Mouse (Mus musculus): ENCODE measurements around the gene Avpi1. TPM values are rescaled to one million over a fixed set of nuclear protein-coding genes. Genes with fewer than 3 reads are reported as not detected.

The Avpi1 gene
- polyA plus RNA-seq, 1 experiment, result 44.7 TPM

DNA sequence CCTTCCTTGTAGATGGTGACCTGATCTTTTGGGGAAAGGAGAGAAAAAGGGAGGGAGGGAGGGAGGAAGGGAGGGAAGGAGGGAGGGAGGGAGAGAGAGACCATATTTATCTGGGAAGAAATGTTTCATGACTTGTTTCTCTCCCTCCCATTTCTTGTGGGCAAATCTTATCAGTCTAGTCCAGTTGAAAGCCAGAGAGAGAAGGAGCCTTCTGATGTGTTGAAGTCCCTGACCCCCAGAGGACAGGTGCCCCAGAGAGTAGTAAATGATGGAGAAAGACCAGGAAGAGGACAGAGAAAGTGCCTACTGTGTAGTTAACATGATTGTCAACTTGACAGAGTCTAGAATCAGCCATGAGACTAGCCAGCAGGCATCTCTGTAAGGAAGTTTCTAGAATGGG is 6.2 kb upstream of the Avpi1 start:
- H3K27ac ChIP-seq (ENCODE audit: insufficient read depth, low read length), result peak overlapping the region; percentile 91
- TF ChIP-seq POLR2A (IDR thresholded peaks at IDR 0.05; ENCODE audit: insufficient read depth, low read length), result no peak
- no peak for TF ChIP-seq CTCF (IDR thresholded peaks at IDR 0.05; ENCODE audit: low read depth, low read length)
- no peak for TF ChIP-seq EP300 (IDR thresholded peaks at IDR 0.05; ENCODE audit: insufficient read depth, low read depth, low read length)
- no peaks in the 10 kb centered on the region for H3K36me3 ChIP-seq (ENCODE audit: control insufficient read depth, insufficient read depth, low read length, poor library complexity, severe bottlenecking)
- H3K4me3 ChIP-seq (ENCODE audit: low read depth, low read length), result no peak overlapping the region
- H3K4me1 ChIP-seq (ENCODE audit: control insufficient read depth, insufficient read depth, low read length), result peaks cover 2% of the 10 kb centered on the region
- peak overlapping the region; percentile 28; the same call in 1 of the 2 replicates for H3K9ac ChIP-seq (ENCODE audit: low read depth, poor library complexity, severe bottlenecking)
- no peaks in the 10 kb centered on the region for H3K9me3 ChIP-seq (replicated peaks; ENCODE audit: control insufficient read depth, insufficient read depth, low read length, poor library complexity, severe bottlenecking)
- no peaks in the 10 kb centered on the region for H3K27me3 ChIP-seq (ENCODE audit: control insufficient read depth, insufficient read depth, low read length, poor library complexity, severe bottlenecking)

DNA sequence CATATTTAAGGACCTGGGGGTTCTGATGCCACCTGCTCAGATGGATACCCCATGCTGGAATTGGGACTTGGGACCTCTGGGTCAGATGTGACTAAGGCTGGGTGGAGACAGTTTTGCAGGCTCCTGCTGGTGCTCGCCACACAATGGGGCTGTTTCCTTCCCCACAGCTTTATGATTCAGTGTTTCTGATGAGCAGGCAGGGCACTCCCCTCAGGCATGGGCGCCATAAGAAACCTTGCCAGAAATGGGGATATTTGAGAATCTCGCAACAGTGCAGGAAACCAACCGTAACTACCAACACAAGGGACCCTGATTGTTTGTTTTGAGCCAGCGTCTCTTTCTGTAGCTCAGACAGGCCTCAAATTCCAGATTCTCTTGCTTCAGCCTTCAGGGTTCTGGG is 2.2 kb upstream of the Avpi1 start:
- TF ChIP-seq POLR2A (IDR thresholded peaks at IDR 0.05; ENCODE audit: insufficient read depth, low read length) (no peak), CTCF (IDR thresholded peaks at IDR 0.05; ENCODE audit: low read depth, low read length) (no peak), EP300 (IDR thresholded peaks at IDR 0.05; ENCODE audit: insufficient read depth, low read depth, low read length) (no peak)
- Histone ChIP-seq H3K27me3 (ENCODE audit: control insufficient read depth, insufficient read depth, low read length, poor library complexity, severe bottlenecking) (no peaks in the 10 kb centered on the region), H3K36me3 (ENCODE audit: control insufficient read depth, insufficient read depth, low read length, poor library complexity, severe bottlenecking) (no peaks in the 10 kb centered on the region), H3K9me3 (replicated peaks; ENCODE audit: control insufficient read depth, insufficient read depth, low read length, poor library complexity, severe bottlenecking) (no peaks in the 10 kb centered on the region), H3K4me3 (ENCODE audit: low read depth, low read length) (no peak overlapping the region), H3K9ac (ENCODE audit: low read depth, poor library complexity, severe bottlenecking) (no peak overlapping the region), H3K4me1 (ENCODE audit: control insufficient read depth, insufficient read depth, low read length) (peaks cover 3% of the 10 kb centered on the region), H3K27ac (ENCODE audit: insufficient read depth, low read length) (peak overlapping the region; percentile 97)

DNA sequence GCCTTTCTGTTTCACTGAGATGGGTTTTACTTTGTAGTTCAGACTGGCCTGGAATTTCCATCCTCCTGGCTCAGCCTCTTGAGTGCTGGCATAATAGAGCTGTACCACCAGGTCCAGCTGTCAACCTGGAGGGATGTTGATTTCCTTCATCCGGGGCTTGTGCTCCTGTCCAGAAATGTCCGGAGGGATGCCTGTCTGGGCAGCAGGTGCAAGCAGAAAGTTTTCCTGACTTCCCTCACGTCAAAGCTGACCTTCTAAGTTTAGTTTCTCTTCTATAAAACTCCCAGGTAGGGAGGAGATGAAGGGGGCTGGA is 1.4 kb upstream of the Avpi1 start:
- peaks cover 4% of the 10 kb centered on the region; the same call in 1 of the 2 replicates for H3K36me3 ChIP-seq (ENCODE audit: control insufficient read depth, insufficient read depth, low read length, poor library complexity, severe bottlenecking)
- peak overlapping the region; percentile 97 for H3K27ac ChIP-seq (ENCODE audit: insufficient read depth, low read length)
- TF ChIP-seq CTCF (IDR thresholded peaks at IDR 0.05; ENCODE audit: low read depth, low read length) (no peak), POLR2A (IDR thresholded peaks at IDR 0.05; ENCODE audit: insufficient read depth, low read length) (no peak)
- H3K4me3 ChIP-seq (ENCODE audit: low read depth, low read length), result no peak overlapping the region
- H3K27me3 ChIP-seq (ENCODE audit: control insufficient read depth, insufficient read depth, low read length, poor library complexity, severe bottlenecking), result no peaks in the 10 kb centered on the region
- peak overlapping the region; percentile 41; the same call in 1 of the 2 replicates for H3K9ac ChIP-seq (ENCODE audit: low read depth, poor library complexity, severe bottlenecking)
- no peaks in the 10 kb centered on the region for H3K9me3 ChIP-seq (replicated peaks; ENCODE audit: control insufficient read depth, insufficient read depth, low read length, poor library complexity, severe bottlenecking)
- peaks cover 6% of the 10 kb centered on the region for H3K4me1 ChIP-seq (ENCODE audit: control insufficient read depth, insufficient read depth, low read length)

DNA sequence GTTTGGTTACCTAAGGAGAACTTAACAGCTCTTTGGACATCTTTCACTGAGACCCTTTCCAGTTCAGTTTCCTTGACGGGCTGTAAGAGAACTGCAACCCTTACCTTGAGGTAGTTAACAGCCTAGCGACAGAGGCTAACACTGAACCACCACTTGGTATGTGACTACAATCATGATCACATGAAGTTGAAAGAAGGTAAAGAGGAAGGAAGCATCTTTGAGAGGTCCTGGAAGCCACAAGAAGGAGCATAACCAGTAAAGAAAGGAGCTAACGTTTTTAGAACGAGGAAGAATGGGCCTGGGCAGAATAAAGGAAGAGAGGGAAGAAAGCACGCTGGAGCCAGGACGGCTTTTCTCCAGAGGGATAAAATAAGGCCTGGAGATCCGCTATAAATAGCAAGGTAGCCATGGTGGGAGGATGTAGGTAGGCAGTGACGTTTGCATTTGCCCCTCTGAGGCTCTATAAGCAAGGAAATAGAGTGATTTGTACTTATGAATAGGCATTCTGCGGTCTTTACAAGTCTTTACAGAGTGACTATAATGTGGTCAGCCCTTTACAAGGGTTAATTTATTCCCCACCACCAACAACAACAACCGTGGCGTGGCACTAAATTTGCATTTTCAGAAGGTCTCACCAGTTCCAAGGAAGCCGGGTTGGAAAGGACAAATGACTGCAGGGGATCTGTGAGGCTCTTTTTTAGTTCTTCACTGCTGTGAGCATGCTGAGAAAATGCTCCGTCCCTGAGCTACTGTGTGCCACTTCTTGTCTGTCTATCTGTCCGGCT is 842 bp upstream of the Avpi1 start:
- peak overlapping the region; percentile 41 for H3K9ac ChIP-seq (ENCODE audit: low read depth, poor library complexity, severe bottlenecking)
- no peak overlapping the region; the same call in 1 of the 2 replicates for H3K4me3 ChIP-seq (ENCODE audit: low read depth, low read length)
- H3K27me3 ChIP-seq (ENCODE audit: control insufficient read depth, insufficient read depth, low read length, poor library complexity, severe bottlenecking), result no peaks in the 10 kb centered on the region
- peaks cover 6% of the 10 kb centered on the region for H3K4me1 ChIP-seq (ENCODE audit: control insufficient read depth, insufficient read depth, low read length)
- peaks cover 4% of the 10 kb centered on the region; the same call in 1 of the 2 replicates for H3K36me3 ChIP-seq (ENCODE audit: control insufficient read depth, insufficient read depth, low read length, poor library complexity, severe bottlenecking)
- H3K27ac ChIP-seq (ENCODE audit: insufficient read depth, low read length), result peak overlapping the region; percentile 97
- no peak for TF ChIP-seq EP300 (IDR thresholded peaks at IDR 0.05; ENCODE audit: insufficient read depth, low read depth, low read length)
- H3K9me3 ChIP-seq (replicated peaks; ENCODE audit: control insufficient read depth, insufficient read depth, low read length, poor library complexity, severe bottlenecking), result no peaks in the 10 kb centered on the region

DNA sequence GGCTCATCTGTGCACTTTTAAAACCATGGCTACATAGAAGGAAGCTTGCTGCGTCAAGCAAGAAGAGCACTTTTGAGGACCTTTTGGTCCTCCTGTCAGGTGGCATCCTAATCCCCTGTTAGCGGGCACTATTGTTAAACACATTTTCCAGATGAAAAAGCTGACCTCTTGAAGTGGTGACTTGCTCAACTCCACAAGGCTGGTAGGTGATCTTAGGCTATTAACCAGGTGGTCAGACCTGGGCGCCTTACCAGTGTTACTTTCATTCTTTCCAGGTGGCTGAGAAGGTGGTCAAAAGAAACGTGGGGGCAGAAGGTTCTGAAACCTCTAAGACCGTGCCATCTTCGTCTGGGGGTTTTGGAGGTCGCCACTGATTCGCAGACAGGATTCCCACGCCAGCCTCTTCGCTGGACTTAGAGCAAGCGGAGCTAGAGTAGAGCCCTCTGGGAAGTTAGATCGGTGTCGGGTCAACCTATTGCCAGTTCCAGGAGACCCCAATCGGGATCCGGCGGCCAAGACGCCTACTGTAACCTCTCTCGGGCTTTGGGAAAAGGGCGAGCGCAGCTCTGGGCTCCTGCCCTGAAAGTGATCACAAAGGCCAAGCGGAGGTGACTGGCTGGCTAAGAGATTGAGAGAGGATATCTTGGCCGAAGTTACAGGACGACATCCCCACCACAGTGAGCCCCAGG is 663 bp downstream of the Avpi1 start:
- H3K9ac ChIP-seq (ENCODE audit: low read depth, poor library complexity, severe bottlenecking), result peak overlapping the region; percentile 86
- no peak for TF ChIP-seq POLR2A (IDR thresholded peaks at IDR 0.05; ENCODE audit: insufficient read depth, low read length)
- TF ChIP-seq EP300 (IDR thresholded peaks at IDR 0.05; ENCODE audit: insufficient read depth, low read depth, low read length), result no peak
- no peak for TF ChIP-seq CTCF (IDR thresholded peaks at IDR 0.05; ENCODE audit: low read depth, low read length)
- H3K9me3 ChIP-seq (replicated peaks; ENCODE audit: control insufficient read depth, insufficient read depth, low read length, poor library complexity, severe bottlenecking), result no peaks in the 10 kb centered on the region
- peak overlapping the region; percentile 90 for H3K4me3 ChIP-seq (ENCODE audit: low read depth, low read length)
- H3K27me3 ChIP-seq (ENCODE audit: control insufficient read depth, insufficient read depth, low read length, poor library complexity, severe bottlenecking), result no peaks in the 10 kb centered on the region
- peaks cover 13% of the 10 kb centered on the region for H3K36me3 ChIP-seq (ENCODE audit: control insufficient read depth, insufficient read depth, low read length, poor library complexity, severe bottlenecking)
- H3K4me1 ChIP-seq (ENCODE audit: control insufficient read depth, insufficient read depth, low read length), result peaks cover 8% of the 10 kb centered on the region
- H3K27ac ChIP-seq (ENCODE audit: insufficient read depth, low read length), result peak overlapping the region; percentile 72

DNA sequence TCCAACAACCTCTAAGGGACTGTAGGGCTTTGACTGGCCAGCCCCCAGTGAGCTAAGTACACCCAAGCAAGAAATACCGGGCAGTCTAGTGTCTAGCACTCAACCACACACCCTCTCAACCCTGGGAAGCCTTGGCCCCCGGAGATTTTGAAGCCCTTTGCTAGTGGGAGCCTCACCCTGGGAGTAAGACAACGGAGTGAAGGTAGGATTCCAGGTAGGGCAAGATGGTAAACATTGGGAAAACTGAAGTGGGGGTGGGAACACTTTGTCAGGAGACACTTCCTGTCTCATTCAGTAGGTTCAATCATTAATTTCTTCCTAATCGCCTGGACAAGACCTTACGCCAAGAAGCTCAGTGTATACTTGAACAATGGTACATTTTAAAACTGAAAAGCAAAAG is 1.8 kb downstream of the Avpi1 start:
- H3K27me3 ChIP-seq (ENCODE audit: control insufficient read depth, insufficient read depth, low read length, poor library complexity, severe bottlenecking), result no peaks in the 10 kb centered on the region
- TF ChIP-seq POLR2A (IDR thresholded peaks at IDR 0.05; ENCODE audit: insufficient read depth, low read length), result no peak
- no peak for TF ChIP-seq CTCF (IDR thresholded peaks at IDR 0.05; ENCODE audit: low read depth, low read length)
- TF ChIP-seq EP300 (IDR thresholded peaks at IDR 0.05; ENCODE audit: insufficient read depth, low read depth, low read length), result no peak
- H3K36me3 ChIP-seq (ENCODE audit: control insufficient read depth, insufficient read depth, low read length, poor library complexity, severe bottlenecking), result peaks cover 16% of the 10 kb centered on the region
- H3K4me3 ChIP-seq (ENCODE audit: low read depth, low read length), result peak overlapping the region; percentile 11
- H3K9ac ChIP-seq (ENCODE audit: low read depth, poor library complexity, severe bottlenecking), result peak overlapping the region; percentile 86
- H3K9me3 ChIP-seq (replicated peaks; ENCODE audit: control insufficient read depth, insufficient read depth, low read length, poor library complexity, severe bottlenecking), result no peaks in the 10 kb centered on the region
- no peak overlapping the region for H3K27ac ChIP-seq (ENCODE audit: insufficient read depth, low read length)
- peaks cover 8% of the 10 kb centered on the region for H3K4me1 ChIP-seq (ENCODE audit: control insufficient read depth, insufficient read depth, low read length)

Data from ES-Bruce4 (cell line).